Mouse (Mus musculus): Measurements from ENCODE around the gene Ccdc85c.

- no peak for TF ChIP-seq UBTF (IDR thresholded peaks at IDR 0.05; ENCODE audit: low read depth, low read length)
- no peak for TF ChIP-seq MEF2A (IDR thresholded peaks at IDR 0.05; ENCODE audit: borderline replicate concordance, low read depth, low read length)
- TF ChIP-seq CTCF (conservative IDR thresholded peaks at IDR 0.05 in 1 of 2, IDR thresholded peaks at IDR 0.05 in 1 of 2; ENCODE audit: low read depth in 2 of 2, low read length in 2 of 2), result no peak
- TF ChIP-seq GABPA (IDR thresholded peaks at IDR 0.05; ENCODE audit: insufficient replicate concordance, low read depth, low read length), result no peak
Observed at GRCm38 (mm10) chr12:108275508-108275890, 274 bp upstream of the Ccdc85c start.

Data from CH12.LX (cell line).